Mouse (Mus musculus) retina, embryonic 14.5 days (tissue): ENCODE results near the gene Prex1.

ENCODE experiments used
- DNase-seq: peaks from one replicate; pipeline ENCODE4 v3.0.0-alpha.2; 2015; ENCODE audit warnings: low spot score

Gene Prex1

DNA sequence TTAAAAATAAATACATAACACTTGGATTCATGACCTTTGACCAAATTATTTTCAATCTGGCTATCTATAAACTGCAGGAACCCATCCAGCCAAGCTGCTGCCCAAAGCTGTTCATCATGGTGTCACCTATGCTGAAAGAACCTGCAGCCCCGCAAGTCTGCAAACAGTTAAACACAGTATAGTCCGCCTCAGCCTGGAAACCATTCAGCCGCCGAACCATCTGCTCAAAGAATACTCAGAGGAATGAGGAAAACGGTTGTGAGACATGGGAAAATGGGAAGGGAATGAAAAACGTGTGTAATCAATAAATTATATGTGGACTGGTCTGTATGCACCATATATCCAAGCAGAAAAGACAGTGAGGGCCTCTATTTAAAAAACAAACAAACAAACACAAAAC is 13.3 kb upstream of the Prex1 start:
- no peak for DNase-seq

- DNase-seq = no peak
Measured at GRCm38 (mm10) chr2:166720416-166720815, 6.8 kb upstream of the Prex1 start.

DNA sequence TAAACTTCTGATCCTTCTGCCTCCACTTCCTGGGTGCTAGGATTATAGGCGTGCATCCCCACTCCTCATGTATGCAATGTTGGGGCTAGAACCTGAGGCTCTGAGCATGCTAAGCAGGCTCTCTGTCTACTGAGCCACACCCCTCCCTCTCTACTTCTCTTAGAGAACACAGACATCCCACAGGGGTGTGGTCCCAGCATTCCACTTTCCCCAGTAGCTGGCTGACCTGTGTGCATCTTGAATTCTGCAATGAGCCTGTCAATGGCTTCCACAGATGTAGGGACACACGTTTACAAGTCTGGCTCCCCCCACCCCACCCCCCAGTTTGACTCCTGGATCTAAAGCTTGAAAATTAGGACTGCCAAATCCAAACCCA is 6.3 kb upstream of the Prex1 start:
- no peak for DNase-seq

DNA sequence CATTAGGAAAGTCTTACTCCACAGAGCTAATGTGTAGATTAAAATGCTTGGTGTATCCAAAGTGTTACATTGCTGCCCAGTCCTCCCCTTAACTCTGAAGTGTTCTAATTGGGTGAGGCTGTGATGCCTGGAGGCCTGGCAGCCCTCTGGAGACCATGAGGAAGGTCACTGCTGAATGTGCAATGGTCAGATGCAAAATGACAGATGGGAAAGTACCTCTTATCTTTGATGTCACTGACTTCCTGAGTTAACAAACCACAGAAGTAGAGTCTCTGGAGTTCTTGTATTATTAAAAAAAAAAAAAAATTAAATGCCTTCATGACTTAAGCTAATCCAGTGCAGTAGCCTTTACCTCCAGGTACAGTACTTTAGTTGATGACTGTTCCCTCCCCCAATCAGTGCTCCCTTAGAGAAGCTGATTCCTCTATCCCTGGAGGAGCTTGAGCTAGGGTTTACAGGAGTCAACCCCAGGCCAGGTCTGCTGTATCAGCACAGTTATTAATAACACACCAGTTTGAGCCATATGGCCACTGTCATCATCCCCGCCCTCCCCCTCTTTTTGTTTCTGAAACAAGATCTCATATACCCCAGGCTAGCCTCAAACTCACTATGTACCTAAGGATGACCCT is 5.8 kb upstream of the Prex1 start:
- no peak for DNase-seq

- no peak for DNase-seq
Measured at GRCm38 (mm10) chr2:166716067-166716466, 2.4 kb upstream of the Prex1 start.

- no peak for DNase-seq
Measured at GRCm38 (mm10) chr2:166714427-166714699, 731 bp upstream of the Prex1 start.

DNA sequence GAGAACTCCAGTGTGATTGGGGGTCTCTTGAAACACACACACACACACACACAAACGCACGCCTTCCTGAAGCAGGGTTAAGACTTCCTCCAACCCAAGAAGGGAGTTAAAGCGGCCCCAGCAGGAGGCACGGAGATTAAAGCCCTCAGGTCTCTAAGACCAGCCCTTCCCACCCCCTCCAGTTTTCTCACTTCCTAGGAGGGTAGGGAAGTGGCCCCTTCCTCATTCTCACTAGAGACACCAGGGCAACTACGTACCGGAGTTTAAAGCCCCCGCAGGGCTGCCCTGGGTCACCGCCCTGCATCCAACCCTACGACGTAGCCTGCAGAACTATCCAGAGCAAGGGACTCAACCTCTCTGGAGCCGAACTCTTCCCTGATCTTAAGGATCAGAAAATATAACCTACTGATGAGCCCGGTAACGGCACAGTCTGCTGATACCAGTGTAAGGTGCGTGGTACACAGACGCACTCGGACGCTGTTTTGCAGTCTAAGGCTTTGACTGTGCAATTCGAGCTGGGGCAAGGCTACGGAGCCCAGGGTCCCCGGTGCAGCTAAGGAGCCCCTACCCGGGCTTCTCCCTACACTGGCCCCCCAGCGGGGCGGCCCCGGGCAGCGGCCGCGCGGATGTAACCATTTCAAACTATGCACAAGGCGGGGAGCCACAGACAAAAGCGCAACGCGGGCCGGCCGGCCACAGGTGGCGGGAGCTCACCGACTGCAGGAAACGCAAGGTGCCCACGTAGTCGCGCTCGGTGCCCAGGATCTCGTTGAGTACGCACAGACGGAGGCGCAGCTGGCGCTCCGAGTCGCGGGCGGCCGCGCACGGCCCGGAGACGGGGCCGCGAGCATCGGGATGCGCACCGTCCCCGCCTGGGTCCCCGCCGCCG is 587 bp downstream of the Prex1 start:
- peak; percentile 54 for DNase-seq

DNA sequence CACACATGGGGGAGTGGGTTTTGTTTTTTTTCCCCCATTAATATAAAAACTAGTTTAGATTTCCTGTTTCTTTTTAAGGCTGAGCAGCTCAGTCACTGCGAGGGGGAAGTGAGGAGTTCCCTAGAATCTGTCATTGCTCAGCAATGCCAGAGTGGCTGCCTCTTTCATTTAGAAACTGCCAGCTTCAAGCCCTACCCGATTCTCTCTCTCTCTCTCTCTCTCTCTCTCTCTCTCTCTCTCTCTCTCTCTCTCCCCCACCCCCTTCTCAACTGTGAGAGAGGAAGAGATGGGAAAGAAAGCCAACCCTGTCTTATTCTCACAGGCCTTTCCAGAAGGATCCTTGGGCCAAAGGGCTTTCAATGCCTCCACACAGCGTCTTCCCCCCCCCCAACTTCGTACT is 1.3 kb downstream of the Prex1 start:
- DNase-seq = peak; percentile 47

GRCm38 (mm10) chr2:166711681-166712132 is 1.9 kb downstream of the Prex1 start:
- DNase-seq = peak; percentile 28

- DNase-seq = no peak
Measured at GRCm38 (mm10) chr2:166709883-166710282, 3.7 kb downstream of the Prex1 start.

DNA sequence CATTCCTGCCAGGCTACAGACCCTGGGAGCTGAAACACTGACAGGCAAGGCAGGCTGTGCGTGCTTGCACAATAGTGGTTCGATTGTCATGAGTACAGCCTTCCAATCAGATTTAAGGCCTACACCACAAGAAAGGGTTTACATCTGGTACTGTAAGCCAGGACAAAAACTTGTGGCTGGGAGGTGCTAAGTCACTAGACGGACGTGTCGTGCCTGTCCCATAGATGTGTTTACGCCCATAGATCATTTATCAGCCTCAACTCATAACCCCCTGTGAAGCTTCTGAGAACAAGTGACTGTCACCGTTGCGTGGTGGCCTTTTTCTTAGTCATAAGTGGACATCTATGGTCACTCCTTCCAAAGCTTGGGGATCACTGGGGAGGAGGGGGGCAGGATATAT is 5.3 kb downstream of the Prex1 start:
- DNase-seq = no peak

GRCm38 (mm10) chr2:166706526-166706925 is 7.1 kb downstream of the Prex1 start:
- no peak for DNase-seq

DNA sequence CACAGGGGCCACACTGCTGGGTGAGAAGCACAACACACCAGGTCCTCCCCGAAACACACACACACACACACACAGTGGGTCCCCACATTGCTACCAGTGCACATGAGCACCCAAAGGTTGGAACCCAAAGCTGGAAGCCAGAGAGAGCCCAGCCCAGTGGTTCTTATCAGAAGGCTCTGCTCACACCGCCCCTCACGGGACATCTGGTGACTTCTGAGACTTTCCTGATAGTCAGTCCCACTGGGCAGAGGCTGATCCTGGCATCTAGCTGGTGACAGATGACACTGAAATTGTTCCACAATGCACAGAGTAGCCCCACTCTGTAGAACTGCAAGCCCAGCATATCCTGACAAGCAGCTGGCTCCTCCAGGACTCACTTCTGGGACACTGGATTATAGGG is 10.1 kb downstream of the Prex1 start:
- no peak for DNase-seq

- no peak for DNase-seq
Measured at GRCm38 (mm10) chr2:166702113-166702445, 11.6 kb downstream of the Prex1 start.

- no peak for DNase-seq
Measured at GRCm38 (mm10) chr2:166701248-166702112, 12.2 kb downstream of the Prex1 start.

- no peak for DNase-seq
Measured at GRCm38 (mm10) chr2:166700732-166701131, 12.9 kb downstream of the Prex1 start.

DNA sequence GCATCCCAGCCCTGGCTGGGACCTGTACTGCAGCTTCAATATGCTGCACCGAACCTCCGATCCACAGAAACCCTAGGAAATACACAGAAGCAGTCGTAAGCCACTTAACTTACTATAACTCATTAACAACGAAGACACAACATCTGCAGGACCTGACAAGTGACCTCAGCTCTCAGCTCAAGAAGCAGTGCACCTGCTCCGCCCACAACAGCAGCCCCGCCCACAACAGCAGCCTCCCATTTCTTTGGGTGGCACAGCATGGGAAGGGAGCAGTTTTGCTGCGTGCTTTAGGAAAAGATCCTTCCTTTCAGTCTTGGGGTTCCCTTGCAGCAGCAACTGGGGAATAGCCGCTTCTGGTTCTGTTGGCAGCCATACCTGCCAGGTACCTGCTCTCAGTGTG is 13.5 kb downstream of the Prex1 start:
- no peak for DNase-seq

DNA sequence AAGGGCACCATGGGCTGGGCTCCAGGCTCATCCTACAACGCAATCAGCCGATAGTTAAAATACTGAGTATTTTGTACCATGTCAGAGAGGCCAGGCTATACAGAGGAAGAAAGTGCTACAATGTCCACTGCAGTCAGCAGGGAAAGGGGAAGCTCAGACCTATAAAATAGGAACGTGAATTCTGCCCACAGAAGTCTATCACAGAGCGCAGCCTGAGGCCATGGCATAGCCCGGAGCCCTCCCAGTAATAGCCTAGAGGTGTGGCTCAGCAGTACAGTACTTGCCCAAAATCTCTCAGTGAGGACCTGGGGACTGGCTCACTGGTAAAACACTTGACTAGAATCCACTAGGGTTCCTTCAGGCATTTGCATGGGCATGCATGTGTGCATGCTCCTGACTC is 14.1 kb downstream of the Prex1 start:
- no peak for DNase-seq

- DNase-seq = no peak
Measured at GRCm38 (mm10) chr2:166694616-166695015, 19.0 kb downstream of the Prex1 start.

DNA sequence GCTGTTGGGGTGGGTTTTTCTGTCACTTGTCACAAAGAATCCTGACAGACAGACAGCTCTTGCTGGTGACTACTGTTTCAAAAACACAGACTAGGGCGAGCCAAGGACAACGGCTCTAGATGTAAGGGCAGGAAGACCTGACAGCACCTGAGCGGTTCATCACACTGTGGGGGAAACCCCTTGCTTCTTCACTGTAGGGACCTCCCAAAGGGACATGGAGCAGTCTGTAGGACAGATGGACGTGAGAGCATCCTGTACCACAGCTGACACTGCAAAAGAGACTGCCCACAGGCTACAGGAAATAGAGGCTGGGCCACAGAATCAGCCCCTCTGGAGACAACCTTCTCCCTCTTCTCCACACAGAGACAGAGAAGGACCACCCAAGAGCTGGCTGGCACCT is 20.2 kb downstream of the Prex1 start:
- no peak for DNase-seq

DNA sequence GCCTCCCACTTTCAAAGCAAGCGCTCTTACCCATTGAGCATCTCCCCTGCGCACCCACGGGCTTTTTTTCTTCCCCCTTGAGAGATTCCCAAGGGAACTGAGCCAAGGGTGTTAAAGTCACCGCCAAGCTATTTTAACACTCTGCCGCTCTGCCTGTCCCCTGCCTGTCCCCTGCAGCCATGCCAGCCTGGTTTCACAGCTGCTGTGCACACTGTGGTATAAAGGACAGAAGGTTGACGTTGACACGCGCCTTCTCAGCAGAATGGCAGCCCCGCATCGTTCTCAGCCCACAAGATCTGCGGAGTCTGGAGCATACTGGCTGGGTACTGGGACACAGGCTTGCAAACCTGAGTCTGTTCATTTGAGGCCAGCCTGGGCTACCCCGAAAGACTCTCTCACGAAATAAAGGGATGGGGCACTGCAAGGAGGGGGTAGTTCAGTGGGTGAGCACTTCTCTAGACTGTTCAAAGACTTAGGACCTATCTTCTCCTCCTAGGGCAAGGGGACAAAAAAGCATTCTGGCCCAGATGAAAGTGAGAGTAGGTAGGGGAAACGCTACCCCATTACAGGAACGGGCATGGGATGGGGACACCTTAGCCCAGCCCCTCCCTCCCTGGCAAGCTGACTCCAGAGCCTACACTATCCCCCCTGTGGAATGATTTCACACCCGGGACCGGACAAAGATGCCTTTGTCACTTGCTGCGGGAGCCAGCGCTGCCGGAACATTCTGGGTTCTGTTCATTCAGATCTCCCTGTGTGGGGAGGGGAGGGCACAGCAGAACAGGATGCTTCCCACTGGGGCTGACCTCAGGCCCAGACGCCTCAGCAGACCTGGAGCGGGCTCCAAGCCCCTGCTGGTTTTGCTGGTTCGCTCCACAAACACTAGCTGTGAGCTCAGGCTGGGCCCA is 21.8 kb downstream of the Prex1 start:
- DNase-seq = no peak

DNA sequence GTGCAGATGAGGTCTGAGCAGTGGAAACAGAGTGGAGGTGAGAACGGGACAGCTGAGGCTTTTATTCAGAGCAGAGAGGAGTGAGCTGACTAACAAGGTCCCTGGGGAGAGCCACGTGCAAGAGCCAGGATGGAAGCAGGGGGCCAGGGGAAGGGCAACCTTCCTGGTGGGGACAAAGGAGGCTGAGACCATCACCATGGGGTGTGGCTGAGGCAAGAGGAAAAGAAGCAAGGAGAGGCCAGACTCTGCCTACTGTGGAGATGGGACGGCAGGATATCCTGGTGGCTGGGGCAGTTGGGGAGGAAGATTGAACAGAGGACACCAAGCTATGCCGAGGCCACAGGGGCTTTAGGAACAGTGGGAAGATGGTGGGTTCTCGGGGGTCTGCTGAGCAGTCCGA is 26.7 kb downstream of the Prex1 start:
- no peak for DNase-seq
